Mouse (Mus musculus) retina, postnatal 7 days (tissue): ENCODE data around the gene Eno1.

Experiments used
- DNase-seq: peaks from one replicate; pipeline ENCODE4 v3.0.0-alpha.2; 2012; ENCODE audit warnings: low read depth, low spot score

Gene Eno1

DNA sequence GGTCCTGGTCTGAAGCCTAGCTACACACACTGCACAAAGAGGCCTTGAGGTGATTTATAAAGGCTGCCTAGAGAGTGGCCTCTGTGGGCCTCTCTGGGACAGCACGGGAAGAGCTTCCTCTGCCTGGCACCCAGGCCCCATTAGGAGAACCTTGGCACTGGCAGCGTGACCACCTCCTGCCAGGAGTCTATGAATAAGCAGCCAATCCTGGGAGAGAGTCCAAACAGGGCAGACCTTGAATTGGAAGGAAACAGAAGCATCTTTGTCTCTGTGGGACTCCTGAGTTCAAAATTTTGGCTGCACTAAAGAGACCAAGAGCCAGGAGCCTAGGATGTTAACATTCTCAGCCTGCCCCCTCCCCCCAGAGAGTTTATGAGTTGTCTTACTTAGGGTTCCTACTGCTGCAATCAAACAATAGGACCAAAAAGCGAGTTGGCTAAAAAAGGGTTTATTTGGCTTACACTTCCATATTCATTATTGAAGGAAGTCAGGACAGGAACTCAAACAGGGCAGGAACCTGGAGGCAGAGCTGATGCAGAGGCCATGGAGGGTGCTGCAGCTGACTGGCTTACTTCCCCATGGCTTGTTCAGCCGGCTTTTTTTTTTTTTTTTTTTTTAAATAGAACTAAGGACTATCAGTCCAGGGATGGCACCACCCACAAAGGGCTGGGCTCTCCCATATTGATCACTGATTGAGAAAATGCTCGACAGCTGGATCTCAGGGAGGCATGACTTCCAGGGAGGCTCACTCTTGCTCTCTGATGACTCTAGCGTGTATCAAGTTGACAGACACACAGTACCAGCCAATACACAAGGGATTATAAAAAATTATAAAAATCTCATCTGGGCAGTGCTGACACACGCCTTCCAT is 9.5 kb upstream of the Eno1 start:
- no peak for DNase-seq

DNA sequence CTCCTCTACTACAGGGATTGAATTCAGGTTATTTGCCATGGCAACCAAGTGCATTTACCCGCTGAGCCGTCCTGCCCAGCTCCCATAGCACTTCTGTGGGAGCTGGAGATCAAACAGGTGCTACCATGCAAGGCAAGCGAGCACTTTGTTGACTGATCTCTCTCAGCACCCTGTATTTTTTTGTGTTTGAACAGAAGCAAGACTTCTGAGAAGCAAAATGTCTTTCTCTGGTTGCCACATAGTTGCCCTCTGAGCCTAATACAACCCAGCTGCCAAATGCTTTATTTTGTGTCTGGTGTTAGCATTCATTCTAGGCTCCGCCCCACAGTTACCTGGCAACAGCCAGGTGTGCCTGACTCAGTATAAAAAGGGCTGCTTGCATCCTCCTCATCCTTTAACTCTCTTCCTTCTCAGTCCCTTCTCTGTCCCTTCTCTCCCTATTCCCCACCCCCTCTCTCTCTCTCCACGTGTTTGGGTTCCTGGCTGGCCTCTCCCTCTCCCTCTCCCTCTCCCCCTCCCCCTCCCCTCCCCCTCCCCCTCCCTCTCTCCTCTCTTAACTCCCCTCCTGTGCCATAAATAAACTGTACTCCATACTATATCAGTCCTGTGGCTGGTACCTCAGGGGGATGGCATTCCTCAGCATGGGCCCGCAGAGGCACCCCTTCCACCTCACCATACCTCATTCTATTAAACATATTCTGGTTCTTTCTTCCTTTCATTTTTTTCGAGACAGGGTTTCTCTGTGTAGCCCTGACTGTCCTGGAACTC is 7.8 kb upstream of the Eno1 start:
- no peak for DNase-seq

DNA sequence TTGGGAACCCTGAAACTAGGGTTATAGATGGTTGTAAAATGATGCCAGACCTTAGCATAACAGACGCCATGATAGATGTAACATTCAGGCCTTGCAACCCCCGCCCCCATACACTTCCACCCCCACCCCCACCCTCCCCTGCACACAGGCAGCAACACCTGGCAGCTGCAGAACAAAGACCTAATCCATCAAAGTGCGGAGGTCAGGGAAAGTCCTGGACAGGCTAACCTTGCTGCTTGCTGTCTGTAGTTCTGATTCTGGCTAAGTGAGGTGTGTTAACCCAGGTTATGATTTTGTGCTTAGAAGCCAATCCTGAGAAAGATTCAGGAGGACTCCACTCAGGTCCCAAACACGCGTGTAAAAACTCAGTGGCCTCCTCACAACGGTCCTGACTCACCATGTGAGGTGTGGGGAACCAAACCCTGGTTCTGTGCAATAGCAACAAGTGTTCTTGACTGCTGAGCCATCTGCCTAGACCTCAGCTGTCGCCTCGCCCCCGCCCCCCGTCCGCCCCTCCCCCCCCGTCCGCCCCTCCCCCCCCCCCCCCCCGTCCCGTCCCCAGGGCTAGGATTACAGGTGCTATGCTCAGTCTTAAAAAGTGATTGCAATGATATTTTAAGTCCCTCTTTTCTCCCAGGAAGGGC is 6.7 kb upstream of the Eno1 start:
- no peak for DNase-seq

GRCm38 (mm10) chr4:150230460-150231407 is 5.8 kb upstream of the Eno1 start:
- no peak for DNase-seq

DNA sequence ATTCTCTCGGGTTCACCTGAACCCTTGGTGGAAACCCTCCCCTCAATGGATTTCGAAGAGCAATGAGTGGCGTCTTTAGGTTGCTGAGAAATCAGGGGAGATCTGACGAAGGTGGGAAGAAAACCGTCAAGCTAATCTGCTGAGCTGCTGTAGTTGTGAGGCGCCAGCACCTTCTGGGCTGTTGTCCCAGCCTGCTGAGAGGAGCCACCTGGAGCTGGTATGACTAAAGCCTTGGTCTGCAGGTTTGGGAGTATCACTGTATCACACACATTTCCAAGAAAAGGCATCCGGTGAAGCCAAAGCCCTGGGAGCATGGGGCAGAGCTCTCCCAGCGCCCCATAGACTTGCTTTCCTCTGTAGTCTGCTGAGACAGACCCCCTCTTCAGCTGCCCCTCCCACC is 4.7 kb upstream of the Eno1 start:
- DNase-seq: no peak

DNA sequence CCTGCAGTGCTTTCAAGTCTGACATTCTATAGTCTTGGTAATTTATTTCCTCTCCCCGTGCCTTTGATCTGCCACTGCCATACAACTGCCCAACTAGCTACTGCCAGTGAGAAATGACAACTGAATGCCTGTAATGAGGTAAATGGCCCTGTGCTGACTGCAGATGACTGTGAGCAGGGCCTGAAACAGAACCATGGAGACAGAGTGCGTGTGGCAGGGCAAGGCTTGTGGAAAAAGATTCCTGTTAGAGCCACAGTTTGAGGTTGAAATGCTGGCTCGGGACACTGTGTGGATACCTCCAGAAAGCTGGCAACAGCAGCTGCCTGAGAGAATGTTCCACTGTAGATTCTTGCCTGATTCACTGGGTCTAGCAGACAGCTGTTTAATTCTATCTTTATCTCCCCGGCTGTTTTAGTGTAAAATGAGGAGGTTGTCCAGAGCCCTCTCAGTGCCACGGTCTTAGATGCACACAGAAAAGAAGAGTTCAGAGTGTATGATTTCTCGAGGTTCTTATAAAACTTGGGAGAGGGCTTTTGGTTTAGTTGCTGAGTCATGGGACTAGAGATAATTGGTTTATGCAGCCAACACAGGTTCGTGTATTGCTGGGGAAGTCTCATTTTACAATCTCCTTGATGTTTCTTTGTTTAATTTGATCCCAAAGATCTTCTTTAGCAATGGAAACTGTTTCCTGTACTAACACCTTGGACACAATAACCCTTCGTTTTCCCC is 1.8 kb upstream of the Eno1 start:
- DNase-seq: no peak

DNA sequence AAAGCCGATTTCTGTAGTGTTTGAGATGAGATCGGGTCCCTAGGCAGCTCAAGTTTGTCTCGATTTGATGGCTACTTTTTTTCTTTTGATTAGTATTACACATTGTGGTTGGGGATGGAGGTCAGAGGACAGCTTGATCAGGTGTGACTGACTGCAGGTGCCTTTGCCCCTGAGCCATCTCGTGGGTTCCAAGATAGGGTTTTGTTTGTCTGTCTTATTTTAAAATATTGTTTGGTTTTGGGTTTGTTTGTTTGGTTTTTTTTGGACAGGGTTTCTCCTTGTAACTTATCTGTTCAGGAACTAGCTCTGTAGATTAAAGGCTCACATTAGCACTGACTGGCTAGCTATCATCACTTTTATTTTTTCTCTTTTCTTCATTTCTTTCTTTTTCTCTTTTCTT is 936 bp upstream of the Eno1 start:
- DNase-seq: no peak

- no peak for DNase-seq
Measured at GRCm38 (mm10) chr4:150236031-150236430, 490 bp upstream of the Eno1 start.

- no peak for DNase-seq
Measured at GRCm38 (mm10) chr4:150237636-150238361, 1.3 kb downstream of the Eno1 start.

DNA sequence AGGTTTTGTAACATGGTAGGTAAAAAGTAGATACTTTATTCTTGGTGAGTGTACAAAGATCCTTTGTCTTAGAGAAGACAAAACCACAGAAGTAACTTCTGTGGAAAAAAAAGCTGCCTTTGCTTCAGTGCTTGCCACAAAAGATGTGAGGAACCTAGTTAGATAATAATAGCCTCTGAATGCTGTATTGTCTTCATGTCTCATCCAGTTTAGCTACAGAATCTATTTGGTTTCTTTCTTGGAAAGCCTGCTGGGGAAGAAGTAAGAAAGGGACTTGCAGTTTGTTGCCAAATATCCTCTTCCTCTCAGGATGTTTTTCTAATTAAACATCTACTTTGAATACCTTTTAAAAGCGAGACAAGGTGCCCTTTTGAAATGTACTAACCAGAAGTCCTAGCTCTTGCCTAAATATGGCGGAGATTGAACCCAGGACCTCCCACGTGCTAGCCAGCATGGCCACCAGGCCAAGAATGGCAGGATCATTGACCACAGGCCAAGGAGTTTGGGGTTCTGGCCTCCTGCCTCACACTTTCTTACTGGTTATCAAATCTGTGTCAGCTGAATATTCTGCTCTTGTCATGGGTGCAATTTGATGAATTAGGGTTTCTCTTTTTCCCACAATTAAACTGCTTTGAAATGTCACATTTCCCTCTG is 2.0 kb downstream of the Eno1 start:
- DNase-seq: no peak

DNA sequence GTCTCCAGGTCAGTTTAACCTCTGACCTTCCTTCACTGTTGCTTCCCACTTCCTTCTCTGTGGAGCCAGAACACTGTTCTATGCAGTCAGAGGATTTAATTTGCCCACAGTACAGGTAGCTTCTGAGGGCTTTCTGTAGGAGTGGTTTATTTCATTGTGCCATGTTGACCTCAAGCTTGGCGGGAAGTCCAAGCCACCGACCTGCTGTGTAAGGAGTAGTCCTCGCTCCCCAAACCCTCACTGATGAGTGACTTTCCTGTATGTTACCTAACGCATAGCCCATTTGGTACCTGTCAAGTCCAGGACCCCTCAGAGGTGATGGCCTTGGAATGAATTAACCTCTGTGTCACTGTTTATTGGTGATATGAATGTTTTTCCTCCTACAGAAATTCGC is 2.6 kb downstream of the Eno1 start:
- no peak for DNase-seq

DNA sequence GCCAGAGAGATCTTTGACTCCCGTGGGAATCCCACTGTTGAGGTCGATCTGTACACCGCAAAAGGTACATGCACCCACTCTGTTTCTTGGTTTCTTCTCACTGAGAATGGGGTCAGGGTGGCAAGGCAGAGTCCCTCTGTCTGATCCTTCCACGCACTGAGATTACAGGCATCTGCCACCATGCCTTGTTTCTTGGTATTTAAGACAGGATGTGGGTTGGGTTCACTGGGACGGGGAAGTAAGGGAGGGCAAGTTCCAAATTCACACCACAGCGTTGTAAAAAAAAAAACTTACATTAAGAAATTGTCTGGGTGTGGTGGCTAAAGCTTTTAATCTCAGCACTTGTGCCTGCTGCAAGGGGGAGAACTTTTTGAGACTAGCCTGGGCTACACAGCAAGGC is 3.0 kb downstream of the Eno1 start:
- DNase-seq: no peak

DNA sequence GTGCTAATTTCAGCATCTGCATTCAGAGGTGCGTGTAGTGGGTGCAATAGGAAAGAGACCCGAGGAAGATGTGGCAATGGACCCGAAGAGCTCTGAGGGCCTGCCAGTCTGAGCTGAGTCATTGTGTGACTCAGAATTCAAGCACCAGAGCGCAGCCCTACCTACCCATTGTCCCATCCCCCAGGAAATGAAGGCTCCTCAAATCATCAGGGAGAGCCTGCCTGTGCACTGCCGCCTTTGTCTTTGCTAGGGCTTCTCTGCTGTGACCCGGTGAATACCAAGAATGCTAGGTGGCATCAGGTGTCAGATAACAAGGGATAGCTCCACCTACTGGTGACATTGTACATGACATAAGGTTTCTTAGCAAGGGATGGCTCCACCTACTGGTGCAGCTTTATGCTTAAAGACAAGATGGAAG is 3.4 kb downstream of the Eno1 start:
- peak; percentile 92 for DNase-seq

- DNase-seq: peak; percentile 59
Measured at GRCm38 (mm10) chr4:150240381-150240886, 3.9 kb downstream of the Eno1 start.

DNA sequence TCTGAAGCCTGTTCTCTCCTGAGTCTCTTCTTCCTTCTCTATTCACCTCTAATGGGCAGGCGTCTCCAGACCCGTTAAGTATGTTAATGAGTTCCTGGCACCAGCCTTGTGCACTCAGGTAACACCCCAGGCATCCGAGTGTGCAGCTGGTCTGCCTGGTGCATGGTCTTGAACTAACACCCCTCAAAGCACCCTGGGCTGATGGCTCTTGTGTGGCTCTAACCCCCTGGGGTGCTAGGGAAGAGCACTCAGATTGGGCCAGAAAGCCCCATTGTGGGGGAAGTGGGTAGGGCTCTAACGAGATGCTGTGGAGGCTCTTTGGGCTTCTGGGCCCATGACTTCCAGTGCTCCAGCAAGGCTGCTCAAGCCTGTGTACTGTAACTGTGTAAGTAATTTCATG is 5.2 kb downstream of the Eno1 start:
- no peak for DNase-seq

DNA sequence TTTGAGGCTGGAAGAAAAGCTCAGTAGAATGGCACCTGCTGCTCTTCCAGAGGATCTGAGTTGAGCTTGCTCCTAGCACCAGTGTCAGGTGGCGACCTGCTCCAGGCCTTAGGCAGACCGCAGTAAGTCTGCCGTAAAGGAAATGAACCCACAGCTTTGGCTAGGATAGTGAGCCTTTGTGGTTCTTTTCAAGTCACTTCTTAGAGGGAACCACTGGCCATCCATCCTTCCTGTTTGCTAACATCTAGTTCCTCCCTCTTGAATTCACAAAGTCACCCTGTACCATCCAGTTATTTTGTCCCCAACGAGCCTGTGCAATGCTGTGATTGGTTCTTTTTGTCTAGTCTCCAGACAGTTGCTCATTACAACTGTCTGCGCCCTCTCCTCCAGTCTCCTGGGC is 6.2 kb downstream of the Eno1 start:
- DNase-seq: no peak

DNA sequence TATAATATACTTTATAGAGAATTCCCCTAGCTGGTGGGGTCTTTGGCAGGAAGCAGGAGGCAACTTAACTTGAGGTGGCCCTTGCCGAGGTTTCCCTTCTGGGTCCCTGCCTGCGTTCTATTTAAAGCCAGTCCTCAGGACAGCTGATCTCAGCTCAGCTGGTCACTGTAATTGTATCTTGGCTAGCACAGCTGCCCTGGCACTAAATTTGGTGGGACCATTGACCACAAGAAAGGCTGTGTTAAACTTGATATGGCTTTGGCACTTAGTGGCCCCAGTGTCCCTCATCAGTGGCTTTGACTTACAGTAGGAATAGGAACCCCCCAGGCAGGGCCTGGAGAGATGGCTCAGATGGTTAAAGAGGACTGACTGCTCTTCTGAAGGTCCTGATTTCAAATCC is 9.4 kb downstream of the Eno1 start:
- no peak for DNase-seq

- DNase-seq: peak; percentile 76
Measured at GRCm38 (mm10) chr4:150248009-150248408, 11.5 kb downstream of the Eno1 start.

GRCm38 (mm10) chr4:150248917-150249316 is 12.4 kb downstream of the Eno1 start:
- no peak for DNase-seq
